Mouse (Mus musculus): ENCODE results near the gene Lasp1.
A peak's percentile ranks its signal among the peaks of the same experiment; 100 is the strongest.
"Not testable (repeated sequence)": the region's sequence is repeated elsewhere in the genome, so short reads cannot be mapped to it uniquely, and the experiment has no call there.

Lasp1 gene

GRCm38 (mm10) chr11:97798782-97799145 lies at the start of gene Lasp1:
Lasp1 (plus strand) TSS chr11:97799000.
- DNase-seq = peak; percentile 86 to 91

GRCm38 (mm10) chr11:97753277-97753676 lies 45.5 kb upstream of the Lasp1 start:
- DNase-seq = no peak

DNA sequence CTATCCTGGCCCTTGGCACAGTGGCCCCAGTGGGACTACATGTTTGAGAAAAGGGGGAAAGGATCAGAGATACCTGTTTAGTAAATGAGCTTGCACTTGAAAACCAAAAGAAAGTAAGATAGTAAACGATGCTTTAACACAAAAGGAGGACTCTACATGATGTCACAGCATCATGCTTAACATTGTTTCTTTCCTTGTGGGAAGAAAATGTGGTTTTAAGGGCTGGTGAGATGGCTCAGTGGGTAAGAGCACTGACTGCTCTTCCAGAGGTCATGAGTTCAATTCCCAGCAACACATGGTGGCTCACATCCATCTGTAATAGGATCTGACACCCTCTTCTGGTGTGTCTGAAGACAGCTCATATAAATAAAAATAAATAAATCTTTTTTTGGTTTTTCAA lies 40.7 kb upstream of the Lasp1 start:
- DNase-seq = no peak

GRCm38 (mm10) chr11:97758942-97759341 lies 39.9 kb upstream of the Lasp1 start:
- no peak for DNase-seq

DNA sequence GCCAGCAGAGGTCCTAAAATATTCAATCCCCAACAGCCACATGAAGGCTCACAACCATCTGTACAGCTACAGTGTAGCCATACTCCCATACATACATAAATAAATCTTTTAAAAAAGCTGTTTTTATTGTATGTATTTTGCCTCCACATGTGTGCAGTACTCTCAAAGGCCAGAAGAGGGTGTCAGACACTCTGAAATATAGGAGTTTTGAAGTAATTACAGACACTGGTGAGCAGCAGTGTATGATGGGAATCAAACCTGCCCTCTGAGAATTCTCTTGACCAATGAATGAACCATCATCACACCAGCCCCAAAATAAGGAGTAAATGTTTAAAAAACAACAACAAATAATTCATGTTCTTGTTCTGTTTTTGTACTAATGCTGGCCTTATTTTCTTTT lies 37.2 kb upstream of the Lasp1 start:
- DNase-seq = no peak

DNA sequence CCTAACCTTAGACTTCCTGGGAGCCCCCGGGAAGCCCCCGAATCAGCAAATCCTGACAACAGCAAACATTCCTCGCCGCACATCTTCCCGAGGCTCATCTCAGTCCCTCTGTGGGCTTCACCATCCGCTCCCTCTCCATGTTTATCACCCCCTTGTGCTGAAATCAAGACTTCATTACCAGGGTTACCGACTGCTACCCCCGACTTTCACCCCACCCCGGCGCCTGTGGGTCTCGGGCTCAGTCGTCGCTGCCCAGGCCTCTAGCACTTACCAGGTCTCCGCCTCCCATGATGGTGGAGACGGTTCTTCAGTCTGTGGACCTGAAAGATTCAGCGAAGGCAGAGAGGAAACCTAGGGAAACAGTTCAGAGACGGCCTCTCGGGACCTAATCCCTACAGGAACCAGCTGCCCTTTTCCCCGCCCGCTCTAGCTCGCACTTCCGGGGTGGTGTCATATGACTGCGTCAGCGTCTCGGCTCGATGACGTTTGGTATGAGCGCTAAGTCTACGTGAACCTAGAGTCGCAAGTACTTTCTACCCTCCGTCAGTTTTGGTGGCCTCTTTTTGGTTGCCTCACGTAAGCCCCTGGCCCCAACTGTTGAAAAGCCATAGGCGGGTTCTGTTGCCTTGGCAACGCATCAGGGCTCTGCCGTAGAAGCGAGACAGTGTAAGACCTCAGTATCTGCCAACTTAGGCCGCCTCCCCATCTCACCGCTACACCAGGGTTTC lies 32.5 kb upstream of the Lasp1 start, which contains the start of gene Cwc25:
Cwc25 (minus strand) TSS at position 403 of the 728 bp plus-strand sequence.
- DNase-seq = peak; percentile 95 to 97

DNA sequence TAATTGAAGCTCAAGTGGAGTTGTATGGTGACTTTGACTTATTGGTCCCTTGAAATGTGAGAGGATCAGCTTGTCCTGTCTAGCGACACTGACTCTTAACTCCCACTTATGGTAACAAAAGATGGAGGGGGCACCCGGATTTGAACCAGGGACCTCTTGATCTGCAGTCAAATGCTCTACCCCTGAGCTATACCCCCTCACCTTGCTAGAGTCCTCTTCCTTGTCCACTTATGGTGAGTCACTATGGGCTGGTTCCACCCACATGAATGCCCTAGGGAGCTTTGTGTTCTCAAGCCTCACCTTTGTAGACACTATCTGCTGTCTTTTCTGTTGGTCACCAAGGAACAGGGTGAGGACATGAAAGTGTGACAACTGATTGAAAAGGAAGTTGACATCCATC lies 29.1 kb upstream of the Lasp1 start:
- DNase-seq = no peak

GRCm38 (mm10) chr11:97771410-97771809 lies 27.4 kb upstream of the Lasp1 start:
- DNase-seq = no peak

DNA sequence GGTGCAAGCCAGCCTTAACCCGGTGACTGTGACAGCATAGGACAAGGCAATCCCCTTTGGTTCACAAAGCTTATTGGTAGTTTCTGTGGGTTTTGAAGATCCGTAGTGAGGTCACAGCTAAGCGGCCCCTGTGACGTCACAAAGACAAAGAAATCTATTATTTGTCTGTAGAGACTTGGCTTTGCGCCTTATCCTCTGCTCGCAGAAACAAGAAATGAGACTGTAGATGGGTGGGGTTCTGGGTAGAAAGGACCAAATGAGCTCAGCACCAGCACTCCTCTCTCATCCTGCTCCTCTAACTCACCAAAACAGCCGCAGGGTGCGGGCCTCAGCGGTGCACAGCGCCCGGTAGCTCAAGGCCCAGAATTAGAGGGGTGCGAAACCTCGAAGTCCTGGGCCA lies 23.6 kb upstream of the Lasp1 start:
- no peak for DNase-seq

- DNase-seq = no peak
Measured at GRCm38 (mm10) chr11:97775808-97776496, 22.8 kb upstream of the Lasp1 start, which contains the start of gene 1700001P01Rik. 1700001P01Rik (minus strand) TSS chr11:97775918.

- DNase-seq = no peak
Measured at GRCm38 (mm10) chr11:97776497-97777128, 22.2 kb upstream of the Lasp1 start.

GRCm38 (mm10) chr11:97777129-97777529 lies 21.7 kb upstream of the Lasp1 start:
- peak in 1 of 2 experiments; percentile 49 for DNase-seq

DNA sequence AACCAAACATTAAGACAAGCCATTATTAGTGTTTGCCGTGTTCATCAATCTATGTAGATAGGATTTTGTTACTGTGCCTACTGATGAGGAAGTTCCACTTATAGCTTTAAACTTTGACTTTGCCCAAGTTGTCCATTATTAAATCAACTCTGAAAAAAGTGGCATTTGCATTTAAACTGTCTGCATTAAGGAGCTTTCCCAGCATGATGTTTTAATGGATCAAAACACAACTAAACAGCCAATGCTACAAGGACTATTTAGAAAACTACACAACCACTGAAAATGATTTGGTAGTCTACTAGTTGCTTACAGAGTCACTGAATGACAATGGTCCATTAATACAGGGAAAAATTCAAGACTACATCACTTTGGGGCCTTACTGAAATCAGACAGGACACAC lies 19.9 kb upstream of the Lasp1 start:
- DNase-seq = no peak

- no peak for DNase-seq
Measured at GRCm38 (mm10) chr11:97779968-97780701, 18.7 kb upstream of the Lasp1 start.

GRCm38 (mm10) chr11:97781478-97781831 lies 17.3 kb upstream of the Lasp1 start:
- DNase-seq = no peak

GRCm38 (mm10) chr11:97781832-97782563 lies 16.8 kb upstream of the Lasp1 start, which contains the start of gene Rpl23:
Rpl23 (minus strand) TSS chr11:97782437.
- DNase-seq = peak; percentile 99

GRCm38 (mm10) chr11:97782564-97782895 lies 16.3 kb upstream of the Lasp1 start:
- no peak for DNase-seq

- DNase-seq = no peak
Measured at GRCm38 (mm10) chr11:97787961-97788360, 10.8 kb upstream of the Lasp1 start.

DNA sequence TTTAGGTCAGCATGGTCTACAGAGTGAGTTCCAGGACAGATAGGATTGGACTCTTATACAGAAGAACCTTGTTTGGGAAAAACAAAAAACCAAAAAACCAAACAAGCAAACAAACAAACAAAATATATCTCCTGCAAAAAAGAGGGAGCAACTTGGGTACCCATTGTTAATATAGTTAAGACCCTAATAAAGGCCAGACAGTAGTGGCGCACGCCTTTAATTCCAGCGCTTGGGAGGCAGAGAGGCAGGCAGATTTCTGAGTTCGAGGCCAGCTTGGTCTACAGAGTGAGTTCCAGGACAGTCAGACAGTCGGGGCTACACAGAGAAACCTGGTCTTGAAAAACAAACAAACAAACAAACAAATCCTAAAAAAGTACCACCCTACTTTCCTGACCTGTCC lies 9.1 kb upstream of the Lasp1 start:
- no peak for DNase-seq

DNA sequence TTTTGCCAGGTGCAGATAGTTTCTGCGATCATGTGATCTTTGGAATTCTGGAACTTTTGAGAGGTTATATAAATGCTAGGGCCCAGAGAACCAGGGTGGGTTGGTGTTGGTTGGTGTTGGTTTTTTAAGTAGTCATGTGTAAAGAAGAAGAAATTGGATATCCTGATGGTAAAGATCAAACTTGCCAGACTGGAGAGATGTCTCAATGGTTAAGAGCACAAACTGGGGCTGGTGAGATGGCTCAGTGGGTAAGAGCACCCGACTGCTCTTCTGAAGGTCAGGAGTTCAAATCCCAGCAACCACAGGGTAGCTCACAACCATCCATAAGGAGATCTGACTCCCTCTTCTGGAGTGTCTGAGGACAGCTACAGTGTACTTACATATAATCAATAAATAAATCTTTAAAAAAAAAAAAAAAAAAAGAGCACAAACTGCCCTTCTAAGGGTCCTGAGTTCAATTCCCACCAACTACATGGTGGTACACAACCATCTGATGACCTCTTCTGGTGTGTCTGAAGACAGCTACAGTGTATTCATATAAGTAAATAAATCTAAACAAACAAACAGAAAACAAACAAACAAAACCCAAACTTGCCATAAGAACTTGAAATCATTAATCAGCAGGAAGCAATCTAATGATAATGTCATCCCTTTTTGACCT lies 7.9 kb upstream of the Lasp1 start:
- not testable (repeated sequence) for DNase-seq

- DNase-seq = peak in 1 of 2 experiments; percentile 57
Measured at GRCm38 (mm10) chr11:97793165-97793564, 5.6 kb upstream of the Lasp1 start.

- DNase-seq = peak; percentile 68 to 77
Measured at GRCm38 (mm10) chr11:97796910-97797309, 1.9 kb upstream of the Lasp1 start.
